18 mouse cellular contexts compared by ENCODE assay signal in genomic region chr17:87566996-87567395, GRCm38 (mm10).
DNase-seq lines count a peak whose midpoint lies in the region; ATAC-seq and TF ChIP-seq lines count a peak whose summit lies in the region.
"Had no signal": no experiment of that assay in that cellular context is flagged by ENCODE, and none has a peak within 500 bp of the region (broad histone marks: within the 10 kb centered on the region; RNA-seq: fewer than 3 reads in every experiment).

No protein-coding gene starts in this region.

- TF ChIP-seq EP300 in lung, postnatal 0 days (IDR thresholded peaks at IDR 0.05): no peak

- no peaks in the 10 kb centered on the region for H3K9me3 ChIP-seq in lung, embryonic 14.5 days (ENCODE audit: low read depth, low read length)
- H3K9me3 ChIP-seq in lung, postnatal 0 days (ENCODE audit: low read length): no peaks in the 10 kb centered on the region
- no peaks in the 10 kb centered on the region for H3K9me3 ChIP-seq in intestine, postnatal 0 days (ENCODE audit: control insufficient read depth)
- H3K9me3 ChIP-seq: embryonic facial prominence, embryonic 13.5 days; forebrain, embryonic 13.5 days; neural tube, embryonic 13.5 days had no signal

- no peaks in the 10 kb centered on the region for H3K36me3 ChIP-seq in lung, embryonic 14.5 days (ENCODE audit: insufficient read depth)
- H3K36me3 ChIP-seq in lung, postnatal 0 days (ENCODE audit: insufficient read depth, low read length): no peaks in the 10 kb centered on the region
- no peaks in the 10 kb centered on the region for H3K36me3 ChIP-seq in intestine, postnatal 0 days (ENCODE audit: control insufficient read depth, insufficient read depth)
- H3K36me3 ChIP-seq: embryonic facial prominence, embryonic 13.5 days; neural tube, embryonic 13.5 days had no signal

- no peak for TF ChIP-seq CTCF in lung, embryonic 14.5 days (IDR thresholded peaks at IDR 0.05; ENCODE audit: low read depth)
- TF ChIP-seq CTCF in lung, postnatal 0 days (IDR thresholded peaks at IDR 0.05): no peak
- TF ChIP-seq CTCF in intestine, postnatal 0 days (IDR thresholded peaks at IDR 0.05; ENCODE audit: low read depth): peak; percentile 17; the same call in 1 of the 2 replicates

- H3K4me1 ChIP-seq in lung, embryonic 14.5 days (ENCODE audit: insufficient read depth): no peaks in the 10 kb centered on the region; the same call in none of the 2 replicates
- peaks cover 6% of the 10 kb centered on the region; the same call in 1 of the 2 replicates for H3K4me1 ChIP-seq in lung, postnatal 0 days (ENCODE audit: insufficient read depth, low read depth, low read length)
- H3K4me1 ChIP-seq in intestine, postnatal 0 days (replicated peaks; ENCODE audit: control insufficient read depth, insufficient read depth, low read length): peaks cover 13% of the 10 kb centered on the region

- ATAC-seq in lung, embryonic 14.5 days (ENCODE audit: insufficient read depth): no peak
- ATAC-seq in lung, postnatal 0 days: no peak
- ATAC-seq in intestine, postnatal 0 days: peak; percentile 86
- ATAC-seq: forebrain, embryonic 13.5 days; hindbrain, embryonic 16.5 days; midbrain, embryonic 16.5 days had no signal

- DNase-seq in lung, embryonic 14.5 days: peak; percentile 21
- no peak for DNase-seq in lung, postnatal 0 days (ENCODE audit: low spot score)
- peak; percentile 61 to 68 for DNase-seq in kidney, postnatal 36 days
- DNase-seq in testis, postnatal 10 days (ENCODE audit: low spot score): peak; percentile 59
- no peak for DNase-seq in embryo, embryonic 10 days (ENCODE audit: low spot score)
- no peak for DNase-seq in gastrocnemius, postnatal 4 days (ENCODE audit: low spot score in 2 of 2)
- DNase-seq in gastrocnemius, postnatal 25 days: no peak
- DNase-seq: cerebellum, adult 9-11 months; gastrocnemius, postnatal 10 days; layer of hippocampus, postnatal 36 days; lung, postnatal 36 days; thymus, postnatal 14 days had no signal

- H3K9ac ChIP-seq in lung, embryonic 14.5 days: no peak overlapping the region
- no peak overlapping the region for H3K9ac ChIP-seq in lung, postnatal 0 days (replicated peaks; ENCODE audit: low read depth)
- no peak overlapping the region for H3K9ac ChIP-seq in intestine, postnatal 0 days (ENCODE audit: low read depth, low read length)
- H3K9ac ChIP-seq: embryonic facial prominence, embryonic 13.5 days; forebrain, embryonic 13.5 days; neural tube, embryonic 13.5 days had no signal

- H3K4me2 ChIP-seq in lung, embryonic 14.5 days: no peak overlapping the region
- no peak overlapping the region for H3K4me2 ChIP-seq in lung, postnatal 0 days (replicated peaks; ENCODE audit: low read depth, low read length)
- peak overlapping the region; percentile 18 for H3K4me2 ChIP-seq in intestine, postnatal 0 days (replicated peaks; ENCODE audit: low read depth)
- H3K4me2 ChIP-seq: embryonic facial prominence, embryonic 13.5 days; forebrain, embryonic 13.5 days; neural tube, embryonic 13.5 days had no signal

- H3K27ac ChIP-seq in lung, embryonic 14.5 days (ENCODE audit: low read depth): no peak overlapping the region
- H3K27ac ChIP-seq in lung, postnatal 0 days (ENCODE audit: low read length): no peak overlapping the region
- H3K27ac ChIP-seq in intestine, postnatal 0 days (ENCODE audit: low read depth, low read length): peak overlapping the region; percentile 91
- H3K27ac ChIP-seq: embryonic facial prominence, embryonic 13.5 days; forebrain, embryonic 13.5 days; neural tube, embryonic 13.5 days had no signal

- 27% methylated on average over 9 of the region's 9 CpGs for WGBS in lung, embryonic 14.5 days
- WGBS in lung, postnatal 0 days: 30% methylated on average over 9 of the region's 9 CpGs
- WGBS in intestine, postnatal 0 days: 22% methylated on average over 9 of the region's 9 CpGs

- no peak overlapping the region for H3K4me3 ChIP-seq in lung, embryonic 14.5 days (ENCODE audit: low read depth, low read length)
- no peak overlapping the region for H3K4me3 ChIP-seq in lung, postnatal 0 days (ENCODE audit: low read depth, low read length)
- no peak overlapping the region for H3K4me3 ChIP-seq in intestine, postnatal 0 days (ENCODE audit: low read depth, low read length)
- H3K4me3 ChIP-seq: embryonic facial prominence, embryonic 13.5 days; forebrain, embryonic 13.5 days; neural tube, embryonic 13.5 days had no signal

- H3K27me3 ChIP-seq in lung, embryonic 14.5 days (ENCODE audit: insufficient read depth, low read length): no peaks in the 10 kb centered on the region
- H3K27me3 ChIP-seq in lung, postnatal 0 days (replicated peaks; ENCODE audit: insufficient read depth, low read length): no peaks in the 10 kb centered on the region
- H3K27me3 ChIP-seq in intestine, postnatal 0 days (replicated peaks; ENCODE audit: control insufficient read depth, insufficient read depth, low read length): no peaks in the 10 kb centered on the region
- H3K27me3 ChIP-seq: forebrain, embryonic 13.5 days; neural tube, embryonic 13.5 days had no signal

Comparison
In these comparisons a context has a peak if more than half of its experiments do, and no peak if none do; other contexts are left out.
1. DNase-seq: peak in lung, embryonic 14.5 days (single experiment), kidney, postnatal 36 days (2 of 2) and testis, postnatal 10 days (single experiment); none in lung, postnatal 0 days (single experiment), embryo, embryonic 10 days (single experiment), gastrocnemius, postnatal 4 days (0 of 2) and gastrocnemius, postnatal 25 days (single experiment).